Mouse (Mus musculus): ENCODE data around the gene Cxcl14.

- TF ChIP-seq POLR2A (IDR thresholded peaks at IDR 0.05; ENCODE audit: borderline replicate concordance, insufficient read depth, low read length) (no peak), CTCF (IDR thresholded peaks at IDR 0.05; ENCODE audit: borderline replicate concordance, insufficient read depth, low read depth, low read length) (peak; percentile 86)
Observed at GRCm38 (mm10) chr13:56279439-56279838, 16.9 kb downstream of the Cxcl14 start.
